Mouse (Mus musculus): Measurements from ENCODE around the gene 2300009A05Rik.

DNA sequence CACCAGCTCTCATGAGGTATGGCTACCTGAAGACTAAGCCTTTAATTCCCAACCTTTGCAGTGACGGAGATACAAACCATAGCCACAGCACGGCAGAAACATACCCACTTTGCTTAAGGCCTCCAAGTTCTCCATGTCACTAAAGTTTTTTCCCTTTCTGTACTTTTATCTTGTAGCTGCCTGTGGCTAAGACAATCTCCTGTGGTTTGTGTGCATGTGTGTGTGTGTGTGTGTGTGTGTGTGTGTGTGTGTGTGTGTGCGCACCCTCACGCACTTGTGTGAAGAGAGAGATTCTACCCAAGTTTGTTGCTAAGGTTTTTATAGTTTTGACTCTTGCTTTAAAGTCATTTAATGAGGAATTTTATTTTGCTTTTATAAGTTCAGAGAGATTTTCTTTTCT is 16.3 kb downstream of the 2300009A05Rik start:
- TF ChIP-seq CTCF (IDR thresholded peaks at IDR 0.05; ENCODE audit: low read depth, low read length) = no peak
- TF ChIP-seq POLR2A (IDR thresholded peaks at IDR 0.05; ENCODE audit: borderline replicate concordance, low read depth, low read length) = no peak
